9 mouse cellular contexts compared by ENCODE assay signal in genomic region chr13:46633320-46634132, GRCm38 (mm10). TPM values are rescaled to one million over a fixed set of nuclear protein-coding genes. Genes with fewer than 3 reads are reported as not detected.
A peak's percentile ranks its signal among the peaks of the same experiment; 100 is the strongest.
DNase-seq lines count a peak whose midpoint lies in the region; ATAC-seq lines count a peak whose summit lies in the region.
"Had no signal": no experiment of that assay in that cellular context is flagged by ENCODE, and none has a peak within 500 bp of the region (broad histone marks: within the 10 kb centered on the region; RNA-seq: fewer than 3 reads in every experiment).

No protein-coding gene starts in this region.

- no peak overlapping the region for H3K27ac ChIP-seq in limb, embryonic 11.5 days (replicated peaks; ENCODE audit: low read depth, low read length)
- H3K27ac ChIP-seq: lung, embryonic 15.5 days had no signal

- WGBS in limb, embryonic 11.5 days = 44% methylated on average over 18 of the region's 18 CpGs

- H3K9ac ChIP-seq in limb, embryonic 11.5 days (ENCODE audit: low read length) = peak overlapping the region; percentile 12; the same call in 1 of the 2 replicates
- H3K9ac ChIP-seq: lung, embryonic 15.5 days had no signal

- no peak overlapping the region for H3K4me2 ChIP-seq in limb, embryonic 11.5 days (ENCODE audit: low read depth, severe bottlenecking)
- H3K4me2 ChIP-seq: lung, embryonic 15.5 days had no signal

- H3K4me3 ChIP-seq in limb, embryonic 11.5 days (ENCODE audit: low read depth, low read length) = no peak overlapping the region
- H3K4me3 ChIP-seq: lung, embryonic 15.5 days had no signal

- 0 out of 2 replicates have a peak, but pooled peaks have one; percentile 13 for ATAC-seq in limb, embryonic 11.5 days (ENCODE audit: insufficient number of reproducible peaks, low FRiP score, low TSS enrichment, low read depth)

- H3K36me3 ChIP-seq in limb, embryonic 11.5 days (ENCODE audit: control insufficient read depth, insufficient read depth, low read length) = no peaks in the 10 kb centered on the region
- H3K36me3 ChIP-seq: lung, embryonic 15.5 days had no signal

- H3K9me3 ChIP-seq in limb, embryonic 11.5 days (ENCODE audit: control insufficient read depth, low read length) = no peaks in the 10 kb centered on the region
- H3K9me3 ChIP-seq: lung, embryonic 15.5 days had no signal

- 0 out of 2 replicates have a peak, but pooled peaks cover 7% of the 10 kb centered on the region for H3K4me1 ChIP-seq in limb, embryonic 11.5 days (ENCODE audit: control insufficient read depth, insufficient read depth, low read length)
- H3K4me1 ChIP-seq: lung, embryonic 15.5 days had no signal

- DNase-seq in layer of hippocampus, adult 11-12 months (ENCODE audit: low spot score) = peak; percentile 50
- no peak for DNase-seq in layer of hippocampus, adult 9-10 months (ENCODE audit: low spot score)
- DNase-seq in frontal cortex, postnatal 36 days (ENCODE audit: low spot score in 2 of 2) = peak; percentile 49 to 66
- peak; percentile 55 for DNase-seq in limb, embryonic 11.5 days (ENCODE audit: low spot score)
- DNase-seq in right cerebral cortex, postnatal 14 days = peak; percentile 28
- DNase-seq in urinary bladder, postnatal 10 days (ENCODE audit: low spot score) = no peak
- no peak for DNase-seq in kidney, adult 18-20 months
- no peak for DNase-seq in kidney, postnatal 25 days

- no peaks in the 10 kb centered on the region for H3K27me3 ChIP-seq in limb, embryonic 11.5 days (ENCODE audit: control insufficient read depth, insufficient read depth, low read length)
- H3K27me3 ChIP-seq: lung, embryonic 15.5 days had no signal

RNA-seq across cellular contexts. Expression of gene Fam8a1, which starts 35.8 kb away (rescaled TPM):
- polyA plus RNA-seq in limb, embryonic 11.5 days (2014; fragmentation: Nextera tagmentation; extraction: Ambion mirVana) = 7.4 and 10.4 TPM in 2 replicates

Comparison
In these comparisons a context has a peak if more than half of its experiments do, and no peak if none do; other contexts are left out.
1. DNase-seq: peak in layer of hippocampus, adult 11-12 months (single experiment), frontal cortex, postnatal 36 days (2 of 2), limb, embryonic 11.5 days (single experiment) and right cerebral cortex, postnatal 14 days (single experiment); none in layer of hippocampus, adult 9-10 months (single experiment), urinary bladder, postnatal 10 days (single experiment), kidney, adult 18-20 months (single experiment) and kidney, postnatal 25 days (0 of 2).